Mouse (Mus musculus): ENCODE measurements around the gene Pcgf6. TPM values are rescaled to one million over a fixed set of nuclear protein-coding genes. Genes with fewer than 3 reads are reported as not detected.
"Not testable (repeated sequence)": the region's sequence is repeated elsewhere in the genome, so short reads cannot be mapped to it uniquely, and the experiment has no call there.

Pcgf6 gene
- polyA plus RNA-seq, 1 experiment from 2014 or later: 14.0 TPM

GRCm38 (mm10) chr19:46991145-46991544 lies 59.6 kb downstream of the Pcgf6 start:
- Histone ChIP-seq H3K27ac (no peak overlapping the region), H3K9me3 (no peaks in the 10 kb centered on the region), H3K4me1 (peaks cover 3% of the 10 kb centered on the region; the same call in 1 of the 2 replicates), H3K9ac (no peak overlapping the region), H3K27me3 (no peaks in the 10 kb centered on the region), H3K4me2 (no peak overlapping the region), H3K4me3 (no peak overlapping the region), H3K36me3 (no peaks in the 10 kb centered on the region)
- ATAC-seq (ENCODE audit: insufficient number of reproducible peaks, low FRiP score, low TSS enrichment, low read depth): no peak
- WGBS: 10% methylated on average over 5 of the region's 5 CpGs

GRCm38 (mm10) chr19:46990625-46991024 lies 60.1 kb downstream of the Pcgf6 start:
- not testable (repeated sequence) for H3K4me2 ChIP-seq; H3K27ac ChIP-seq; H3K36me3 ChIP-seq; H3K4me3 ChIP-seq; H3K9ac ChIP-seq; H3K27me3 ChIP-seq; ATAC-seq (ENCODE audit: insufficient number of reproducible peaks, low FRiP score, low TSS enrichment, low read depth); H3K4me1 ChIP-seq; H3K9me3 ChIP-seq
- WGBS: 72% methylated on average over 8 of the region's 8 CpGs

- no peak overlapping the region for H3K9ac ChIP-seq
- peaks cover 3% of the 10 kb centered on the region; the same call in 1 of the 2 replicates for H3K4me1 ChIP-seq
- H3K36me3 ChIP-seq: no peaks in the 10 kb centered on the region
- H3K4me2 ChIP-seq: no peak overlapping the region
- no peaks in the 10 kb centered on the region for H3K27me3 ChIP-seq
- WGBS: 77% methylated on average over 3 of the region's 3 CpGs
- no peak overlapping the region for H3K27ac ChIP-seq
- H3K4me3 ChIP-seq: no peak overlapping the region
- H3K9me3 ChIP-seq: no peaks in the 10 kb centered on the region
- ATAC-seq (ENCODE audit: insufficient number of reproducible peaks, low FRiP score, low TSS enrichment, low read depth): no peak
Measured at GRCm38 (mm10) chr19:46990153-46990518, 60.6 kb downstream of the Pcgf6 start.

- Histone ChIP-seq H3K27ac (no peak overlapping the region), H3K9ac (no peak overlapping the region)
- 61% methylated on average over 20 of the region's 20 CpGs for WGBS
Measured at GRCm38 (mm10) chr19:46989479-46990152, 61.1 kb downstream of the Pcgf6 start.

GRCm38 (mm10) chr19:46988231-46989087 lies 62.2 kb downstream of the Pcgf6 start:
- Histone ChIP-seq H3K4me2 (no peak overlapping the region), H3K9me3 (no peaks in the 10 kb centered on the region), H3K36me3 (no peaks in the 10 kb centered on the region), H3K27me3 (no peaks in the 10 kb centered on the region), H3K27ac (no peak overlapping the region), H3K4me1 (peaks cover 7% of the 10 kb centered on the region; the same call in 1 of the 2 replicates), H3K9ac (no peak overlapping the region), H3K4me3 (no peak overlapping the region)
- no peak for ATAC-seq (ENCODE audit: insufficient number of reproducible peaks, low FRiP score, low TSS enrichment, low read depth)
- WGBS: 51% methylated on average over 16 of the region's 16 CpGs

More at GRCm38 (mm10) chr19:46989479-46990152, 61.1 kb downstream of the Pcgf6 start:
- Histone ChIP-seq H3K4me3 (no peak overlapping the region), H3K4me2 (no peak overlapping the region), H3K27me3 (no peaks in the 10 kb centered on the region), H3K9me3 (no peaks in the 10 kb centered on the region), H3K36me3 (no peaks in the 10 kb centered on the region), H3K4me1 (peaks cover 3% of the 10 kb centered on the region; the same call in 1 of the 2 replicates)
- no peak for ATAC-seq (ENCODE audit: insufficient number of reproducible peaks, low FRiP score, low TSS enrichment, low read depth)

- H3K9ac ChIP-seq: no peak overlapping the region
- H3K9me3 ChIP-seq: no peaks in the 10 kb centered on the region
- H3K4me3 ChIP-seq: no peak overlapping the region
- no peak overlapping the region for H3K27ac ChIP-seq
- WGBS: 68% methylated on average over 6 of the region's 6 CpGs
- no peaks in the 10 kb centered on the region for H3K36me3 ChIP-seq
- ATAC-seq (ENCODE audit: insufficient number of reproducible peaks, low FRiP score, low TSS enrichment, low read depth): no peak
- peaks cover 8% of the 10 kb centered on the region; the same call in 1 of the 2 replicates for H3K4me1 ChIP-seq
- no peak overlapping the region for H3K4me2 ChIP-seq
- no peaks in the 10 kb centered on the region for H3K27me3 ChIP-seq
Measured at GRCm38 (mm10) chr19:46987646-46988045, 63.1 kb downstream of the Pcgf6 start.

- Histone ChIP-seq H3K4me1 (peaks cover 8% of the 10 kb centered on the region; the same call in 1 of the 2 replicates), H3K4me2 (no peak overlapping the region), H3K9me3 (no peaks in the 10 kb centered on the region), H3K36me3 (no peaks in the 10 kb centered on the region), H3K27me3 (no peaks in the 10 kb centered on the region), H3K4me3 (no peak overlapping the region), H3K9ac (no peak overlapping the region), H3K27ac (no peak overlapping the region)
- WGBS: 84% methylated on average over 13 of the region's 13 CpGs
- no peak for ATAC-seq (ENCODE audit: insufficient number of reproducible peaks, low FRiP score, low TSS enrichment, low read depth)
Measured at GRCm38 (mm10) chr19:46984726-46985622, 65.7 kb downstream of the Pcgf6 start.

- Histone ChIP-seq H3K27ac (no peak overlapping the region), H3K9me3 (no peaks in the 10 kb centered on the region), H3K9ac (no peak overlapping the region), H3K27me3 (no peaks in the 10 kb centered on the region), H3K4me2 (no peak overlapping the region), H3K4me1 (peaks cover 8% of the 10 kb centered on the region; the same call in 1 of the 2 replicates), H3K4me3 (no peak overlapping the region), H3K36me3 (no peaks in the 10 kb centered on the region)
- WGBS: 47% methylated on average over 11 of the region's 11 CpGs
- ATAC-seq (ENCODE audit: insufficient number of reproducible peaks, low FRiP score, low TSS enrichment, low read depth): no peak
Measured at GRCm38 (mm10) chr19:46983966-46984380, 66.7 kb downstream of the Pcgf6 start.

Other genes with a start within 250 kb of the Pcgf6 start
- gene Ina, start 36.2 kb downstream of the Pcgf6 start, polyA plus RNA-seq (2015; fragmentation: Nextera tagmentation; extraction: Ambion mirVana): 0.56 and 0.68 TPM in 2 replicates
- 70.4 and 71.5 TPM in 2 replicates for gene Nt5c2, start 35.8 kb downstream of the Pcgf6 start, polyA plus RNA-seq (2015; fragmentation: Nextera tagmentation; extraction: Ambion mirVana)
- gene Taf5, start 16.8 kb upstream of the Pcgf6 start, polyA plus RNA-seq (2015; fragmentation: Nextera tagmentation; extraction: Ambion mirVana): 3.3 and 4.6 TPM in 2 replicates
- 996 and 1,159 TPM in 2 replicates for gene Usmg5, start 39.7 kb upstream of the Pcgf6 start, polyA plus RNA-seq (2015; fragmentation: Nextera tagmentation; extraction: Ambion mirVana)
- 7.7 and 8.8 TPM in 2 replicates for gene Pdcd11, start 39.9 kb upstream of the Pcgf6 start, polyA plus RNA-seq (2015; fragmentation: Nextera tagmentation; extraction: Ambion mirVana)
- 13.0 and 13.6 TPM in 2 replicates for gene Calhm2, start 87.4 kb upstream of the Pcgf6 start, polyA plus RNA-seq (2015; fragmentation: Nextera tagmentation; extraction: Ambion mirVana)
- gene Calhm1, start 93.3 kb upstream of the Pcgf6 start, polyA plus RNA-seq (2015; fragmentation: Nextera tagmentation; extraction: Ambion mirVana): not detected in 2 replicates
- not detected in 2 replicates for gene Calhm3, start 106.9 kb upstream of the Pcgf6 start, polyA plus RNA-seq (2015; fragmentation: Nextera tagmentation; extraction: Ambion mirVana)
- 6.2 and 8.2 TPM in 2 replicates for gene Neurl1a, start 127.9 kb upstream of the Pcgf6 start, polyA plus RNA-seq (2015; fragmentation: Nextera tagmentation; extraction: Ambion mirVana)